Mouse (Mus musculus): ENCODE results near the gene Rapgef1. TPM values are rescaled to one million over a fixed set of nuclear protein-coding genes. Genes with fewer than 3 reads are reported as not detected.

The Rapgef1 gene
- polyA plus RNA-seq, 1 experiment from 2014 or later, result 24.1 TPM

DNA sequence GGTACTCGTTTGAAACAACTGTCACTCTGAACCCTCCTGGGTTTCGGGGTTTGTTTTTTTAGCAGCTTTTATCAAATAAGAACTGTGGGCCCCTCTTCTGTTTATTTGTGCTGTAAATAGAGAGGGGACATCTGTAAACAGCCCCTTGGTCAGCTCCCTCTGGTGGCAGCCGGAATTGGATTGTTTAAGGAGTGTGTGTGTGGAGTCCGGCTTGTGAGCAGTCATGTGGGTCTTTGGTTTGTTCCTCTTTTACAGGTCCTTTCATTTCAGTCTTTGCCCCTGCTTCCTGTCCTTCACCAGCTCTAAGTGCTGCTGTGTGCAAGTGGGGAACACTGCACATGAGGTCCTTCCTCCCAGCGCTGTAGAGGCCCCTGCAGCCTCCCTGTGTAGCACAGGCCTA is 119.8 kb downstream of the Rapgef1 start:
- ATAC-seq (ENCODE audit: low FRiP score, low read depth), result no peak
- Histone ChIP-seq H3K27me3 (no peaks in the 10 kb centered on the region), H3K4me1 (no peaks in the 10 kb centered on the region), H3K36me3 (peaks cover 59% of the 10 kb centered on the region), H3K4me2 (replicated peaks) (no peak overlapping the region), H3K4me3 (no peak overlapping the region), H3K9me3 (no peaks in the 10 kb centered on the region), H3K9ac (replicated peaks) (no peak overlapping the region), H3K27ac (replicated peaks) (no peak overlapping the region; the same call in 1 of the 2 replicates)
- WGBS, result 79% methylated on average over 5 of the region's 5 CpGs

- Histone ChIP-seq H3K9me3 (no peaks in the 10 kb centered on the region), H3K4me1 (no peaks in the 10 kb centered on the region), H3K9ac (replicated peaks) (no peak overlapping the region), H3K4me2 (replicated peaks) (no peak overlapping the region), H3K27me3 (peaks cover 15% of the 10 kb centered on the region), H3K4me3 (no peak overlapping the region), H3K36me3 (peaks cover 41% of the 10 kb centered on the region), H3K27ac (replicated peaks) (no peak overlapping the region)
- WGBS, result 94% methylated on average over 6 of the region's 6 CpGs
- no peak for ATAC-seq (ENCODE audit: low FRiP score, low read depth)
Observed at GRCm38 (mm10) chr2:29741207-29741606, 121.7 kb downstream of the Rapgef1 start.

- no peak overlapping the region for H3K27ac ChIP-seq (replicated peaks)
- no peaks in the 10 kb centered on the region for H3K9me3 ChIP-seq
- 96% methylated on average over 6 of the region's 6 CpGs for WGBS
- no peak overlapping the region for H3K4me2 ChIP-seq (replicated peaks)
- H3K4me1 ChIP-seq, result peaks cover 6% of the 10 kb centered on the region
- H3K9ac ChIP-seq (replicated peaks), result no peak overlapping the region
- H3K27me3 ChIP-seq, result peaks cover 44% of the 10 kb centered on the region
- peaks cover 10% of the 10 kb centered on the region for H3K36me3 ChIP-seq
- no peak overlapping the region for H3K4me3 ChIP-seq
- no peak for ATAC-seq (ENCODE audit: low FRiP score, low read depth)
Observed at GRCm38 (mm10) chr2:29744256-29744655, 124.7 kb downstream of the Rapgef1 start.

DNA sequence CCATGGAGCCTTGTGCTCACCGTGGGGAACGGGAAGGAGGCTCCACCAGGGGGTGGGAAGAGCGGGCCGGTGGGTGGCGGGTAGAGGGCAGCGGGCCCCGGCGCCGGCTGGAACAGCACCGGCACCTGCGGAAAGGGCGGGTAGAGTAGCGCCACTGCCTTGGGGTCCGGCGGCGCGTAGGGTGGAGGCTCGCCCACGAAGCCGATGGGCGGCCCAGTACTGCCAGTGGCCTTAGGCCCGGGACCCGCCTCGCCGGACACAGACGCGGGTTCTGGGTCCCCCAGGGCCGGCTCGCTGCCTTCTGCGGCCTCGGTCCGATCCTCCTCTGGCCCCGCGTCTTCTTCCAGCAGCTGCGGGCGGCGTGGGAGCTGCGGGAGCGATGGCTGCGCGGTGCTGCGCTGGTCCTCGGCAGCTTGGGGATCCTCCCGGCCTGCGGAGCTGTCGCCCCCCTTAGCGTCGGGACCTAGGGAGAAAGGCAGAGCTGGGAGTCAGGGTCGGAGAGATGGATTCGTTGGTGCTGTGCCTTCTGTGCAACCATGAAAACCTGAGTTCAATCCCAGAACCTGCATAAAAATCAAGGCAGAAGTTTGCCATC is 127.8 kb downstream of the Rapgef1 start:
- Histone ChIP-seq H3K4me1 (peaks cover 19% of the 10 kb centered on the region), H3K27ac (replicated peaks) (no peak overlapping the region), H3K9me3 (no peaks in the 10 kb centered on the region), H3K27me3 (peaks cover 72% of the 10 kb centered on the region), H3K9ac (replicated peaks) (peak overlapping the region; percentile 66), H3K4me3 (peak overlapping the region; percentile 41), H3K36me3 (no peaks in the 10 kb centered on the region), H3K4me2 (replicated peaks) (peak overlapping the region; percentile 69)
- 3% methylated on average over 50 of the region's 50 CpGs for WGBS
- no peak for ATAC-seq (ENCODE audit: low FRiP score, low read depth)

DNA sequence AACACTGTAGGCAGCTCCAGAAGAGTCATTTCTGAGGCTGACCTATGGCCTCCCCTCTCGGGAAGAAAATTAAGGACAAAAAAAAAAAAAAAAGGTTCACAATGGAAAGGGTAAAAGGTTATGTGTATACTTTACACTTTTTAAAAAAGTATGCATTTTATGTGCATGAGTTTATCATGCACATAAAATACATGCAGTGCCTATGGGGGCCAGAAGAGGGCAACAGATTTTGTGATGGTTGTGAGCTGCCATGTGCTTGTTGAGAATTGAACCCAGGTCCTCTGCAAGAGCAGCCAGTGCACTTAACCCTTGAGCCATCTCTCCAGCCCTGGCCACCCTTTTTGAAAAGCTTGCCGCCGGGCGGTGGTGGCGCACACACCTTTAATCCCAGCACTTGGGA is 128.3 kb downstream of the Rapgef1 start:
- peaks cover 19% of the 10 kb centered on the region for H3K4me1 ChIP-seq
- no peak overlapping the region for H3K4me2 ChIP-seq (replicated peaks)
- no peak for ATAC-seq (ENCODE audit: low FRiP score, low read depth)
- H3K27me3 ChIP-seq, result peaks cover 77% of the 10 kb centered on the region
- H3K27ac ChIP-seq (replicated peaks), result no peak overlapping the region
- H3K36me3 ChIP-seq, result no peaks in the 10 kb centered on the region
- 54% methylated on average over 5 of the region's 5 CpGs for WGBS
- H3K9me3 ChIP-seq, result no peaks in the 10 kb centered on the region
- no peak overlapping the region for H3K9ac ChIP-seq (replicated peaks)
- H3K4me3 ChIP-seq, result no peak overlapping the region; the same call in 1 of the 2 replicates

DNA sequence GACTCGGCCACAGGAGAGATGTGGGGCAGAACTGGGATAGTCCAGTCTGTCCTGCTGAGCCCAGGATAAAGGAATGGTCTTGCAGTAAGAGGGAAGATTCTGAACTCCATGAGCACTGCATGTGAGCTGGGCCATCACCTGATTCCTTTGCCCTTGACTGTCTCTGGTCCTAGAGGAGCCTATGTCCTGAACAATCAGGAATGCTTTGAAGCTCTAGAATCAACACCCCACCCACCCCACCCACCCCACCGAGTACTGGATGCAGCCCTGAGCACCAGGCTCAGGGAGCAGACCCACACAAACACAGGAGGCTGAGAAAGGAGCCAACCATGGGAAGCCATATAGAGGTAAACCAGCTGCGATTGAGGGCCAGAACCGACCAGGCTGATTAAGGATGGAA is 129.0 kb downstream of the Rapgef1 start:
- peaks cover 83% of the 10 kb centered on the region for H3K27me3 ChIP-seq
- H3K9ac ChIP-seq (replicated peaks), result no peak overlapping the region
- WGBS, result 89% methylated on average over 4 of the region's 4 CpGs
- H3K36me3 ChIP-seq, result no peaks in the 10 kb centered on the region
- no peaks in the 10 kb centered on the region for H3K9me3 ChIP-seq
- H3K4me3 ChIP-seq, result no peak overlapping the region
- no peak overlapping the region for H3K27ac ChIP-seq (replicated peaks)
- no peak for ATAC-seq (ENCODE audit: low FRiP score, low read depth)
- peaks cover 19% of the 10 kb centered on the region for H3K4me1 ChIP-seq
- H3K4me2 ChIP-seq (replicated peaks), result no peak overlapping the region

DNA sequence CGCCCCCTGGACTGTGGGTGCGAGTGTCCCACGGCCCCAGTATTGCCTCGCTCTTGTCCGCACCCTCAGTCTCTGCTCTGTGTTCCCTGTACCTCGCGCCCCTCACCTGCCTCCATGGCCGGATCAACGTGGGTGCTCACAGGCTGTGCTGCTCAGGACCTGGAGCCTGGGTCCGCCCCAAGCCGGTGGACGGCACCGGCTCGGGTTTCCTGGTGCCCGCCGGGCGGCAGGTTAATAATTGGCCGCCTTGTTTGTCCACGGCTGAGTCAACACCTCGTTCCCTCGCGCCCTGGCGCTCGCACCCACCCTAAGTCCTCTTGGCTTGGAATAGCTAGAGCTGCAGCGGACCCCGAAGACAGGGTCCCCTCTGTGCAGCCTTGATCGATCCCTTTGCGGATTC is 132.0 kb downstream of the Rapgef1 start, which contains the start of gene Gm13420:
Gene Gm13420 (minus strand): TSS at position 189 of the 400 bp plus-strand sequence.
- H3K4me2 ChIP-seq (replicated peaks), result peak within 1 kb of the TSS; percentile 36
- H3K9ac ChIP-seq (replicated peaks), result no peak within 1 kb of the TSS
- H3K4me1 ChIP-seq, result peaks cover 19% of the 10 kb centered on the region
- no peaks in the 10 kb centered on the region for H3K36me3 ChIP-seq
- no peak within 1 kb of the TSS for H3K27ac ChIP-seq (replicated peaks)
- WGBS, result 5% methylated on average over 28 of the region's 28 CpGs
- no peaks in the 10 kb centered on the region for H3K9me3 ChIP-seq
- peak within 1 kb of the TSS; percentile 19; the same call in 1 of the 2 replicates for H3K4me3 ChIP-seq
- H3K27me3 ChIP-seq, result peaks cover 65% of the 10 kb centered on the region
- ATAC-seq (ENCODE audit: low FRiP score, low read depth), result no peak

GRCm38 (mm10) chr2:29752397-29752796 is 132.9 kb downstream of the Rapgef1 start:
- WGBS, result 86% methylated on average over 5 of the region's 5 CpGs

GRCm38 (mm10) chr2:29755693-29756092 is 136.2 kb downstream of the Rapgef1 start:
- Histone ChIP-seq H3K4me2 (replicated peaks) (no peak overlapping the region), H3K4me3 (no peak overlapping the region), H3K9ac (replicated peaks) (no peak overlapping the region), H3K36me3 (no peaks in the 10 kb centered on the region), H3K4me1 (peaks cover 11% of the 10 kb centered on the region), H3K27me3 (peaks cover 27% of the 10 kb centered on the region), H3K27ac (replicated peaks) (no peak overlapping the region), H3K9me3 (no peaks in the 10 kb centered on the region)
- no peak for ATAC-seq (ENCODE audit: low FRiP score, low read depth)

More at GRCm38 (mm10) chr2:29752397-29752796, 132.9 kb downstream of the Rapgef1 start:
- H3K4me3 ChIP-seq, result no peak overlapping the region
- H3K27me3 ChIP-seq, result peaks cover 56% of the 10 kb centered on the region
- H3K9ac ChIP-seq (replicated peaks), result no peak overlapping the region
- H3K4me2 ChIP-seq (replicated peaks), result no peak overlapping the region
- peaks cover 14% of the 10 kb centered on the region for H3K4me1 ChIP-seq
- no peak overlapping the region for H3K27ac ChIP-seq (replicated peaks)
- ATAC-seq (ENCODE audit: low FRiP score, low read depth), result no peak
- H3K9me3 ChIP-seq, result no peaks in the 10 kb centered on the region
- H3K36me3 ChIP-seq, result no peaks in the 10 kb centered on the region

DNA sequence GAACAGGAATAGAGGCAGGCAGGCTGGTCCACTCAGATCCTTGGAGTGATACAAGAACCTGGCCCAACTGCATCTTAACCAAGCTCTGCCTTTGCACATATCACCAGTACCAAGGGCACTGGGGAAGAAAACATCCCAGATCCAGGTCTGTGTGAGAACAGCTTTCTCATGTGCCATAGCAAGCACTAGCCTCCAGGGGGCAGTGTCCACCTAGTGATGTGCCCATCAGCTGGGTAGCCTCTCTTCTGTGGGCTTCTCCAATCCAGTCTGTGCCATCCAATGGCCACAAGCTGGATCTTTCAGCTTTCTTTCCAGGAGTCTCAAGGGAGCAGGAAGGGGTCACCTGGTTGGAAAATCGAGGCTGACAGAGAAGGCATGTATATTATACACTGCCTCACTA is 145.3 kb downstream of the Rapgef1 start:
- Histone ChIP-seq H3K36me3 (no peaks in the 10 kb centered on the region), H3K4me2 (replicated peaks) (no peak overlapping the region), H3K4me1 (no peaks in the 10 kb centered on the region), H3K9me3 (no peaks in the 10 kb centered on the region), H3K27me3 (no peaks in the 10 kb centered on the region), H3K27ac (replicated peaks) (no peak overlapping the region), H3K4me3 (no peak overlapping the region), H3K9ac (replicated peaks) (no peak overlapping the region)
- peak; percentile 62 for ATAC-seq (ENCODE audit: low FRiP score, low read depth)
- WGBS, result 5% methylated on average over 1 of the region's 1 CpGs

- no peak for ATAC-seq (ENCODE audit: low FRiP score, low read depth)
- WGBS, result 73% methylated on average over 11 of the region's 11 CpGs
- peaks cover 5% of the 10 kb centered on the region; the same call in 1 of the 2 replicates for H3K36me3 ChIP-seq
- no peaks in the 10 kb centered on the region for H3K9me3 ChIP-seq
- H3K27ac ChIP-seq (replicated peaks), result no peak overlapping the region
- no peak overlapping the region for H3K4me3 ChIP-seq
- no peak overlapping the region for H3K4me2 ChIP-seq (replicated peaks)
- no peaks in the 10 kb centered on the region for H3K4me1 ChIP-seq
- no peaks in the 10 kb centered on the region for H3K27me3 ChIP-seq
- H3K9ac ChIP-seq (replicated peaks), result 0 out of 2 replicates have a peak overlapping the region, but pooled peaks have one; percentile 0
Observed at GRCm38 (mm10) chr2:29767976-29768709, 148.6 kb downstream of the Rapgef1 start.

DNA sequence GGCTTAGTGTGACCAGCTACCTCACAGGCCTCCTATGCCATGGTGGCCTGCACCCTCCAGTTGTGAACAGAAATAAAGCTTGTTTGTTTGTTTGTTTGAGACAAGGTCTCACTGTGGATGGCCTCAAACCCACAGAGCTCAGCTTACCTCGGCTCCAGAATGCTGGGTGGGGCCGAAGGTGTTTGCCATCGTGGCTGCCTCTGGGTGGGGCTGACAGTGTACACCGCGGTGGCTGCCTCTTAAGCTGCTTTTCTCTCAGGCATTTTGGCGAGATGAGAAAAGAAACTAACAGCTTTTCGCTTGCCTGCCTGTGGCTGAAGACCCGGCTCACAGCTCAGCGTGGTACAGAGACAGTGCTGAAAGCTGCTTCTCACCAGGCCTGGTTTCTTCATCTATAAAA is 149.4 kb downstream of the Rapgef1 start:
- ATAC-seq (ENCODE audit: low FRiP score, low read depth), result no peak
- H3K9ac ChIP-seq (replicated peaks), result no peak overlapping the region
- H3K4me2 ChIP-seq (replicated peaks), result no peak overlapping the region
- no peaks in the 10 kb centered on the region for H3K9me3 ChIP-seq
- no peak overlapping the region for H3K4me3 ChIP-seq
- no peak overlapping the region for H3K27ac ChIP-seq (replicated peaks)
- peaks cover 13% of the 10 kb centered on the region; the same call in 1 of the 2 replicates for H3K36me3 ChIP-seq
- WGBS, result 66% methylated on average over 9 of the region's 9 CpGs
- H3K4me1 ChIP-seq, result no peaks in the 10 kb centered on the region
- H3K27me3 ChIP-seq, result no peaks in the 10 kb centered on the region
